Mouse (Mus musculus): ENCODE results near the gene Ntn4. TPM values are rescaled to one million over a fixed set of nuclear protein-coding genes. Genes with fewer than 3 reads are reported as not detected.

Gene Ntn4
- polyA plus RNA-seq, 1 experiment from 2014 or later: 1.6 TPM

DNA sequence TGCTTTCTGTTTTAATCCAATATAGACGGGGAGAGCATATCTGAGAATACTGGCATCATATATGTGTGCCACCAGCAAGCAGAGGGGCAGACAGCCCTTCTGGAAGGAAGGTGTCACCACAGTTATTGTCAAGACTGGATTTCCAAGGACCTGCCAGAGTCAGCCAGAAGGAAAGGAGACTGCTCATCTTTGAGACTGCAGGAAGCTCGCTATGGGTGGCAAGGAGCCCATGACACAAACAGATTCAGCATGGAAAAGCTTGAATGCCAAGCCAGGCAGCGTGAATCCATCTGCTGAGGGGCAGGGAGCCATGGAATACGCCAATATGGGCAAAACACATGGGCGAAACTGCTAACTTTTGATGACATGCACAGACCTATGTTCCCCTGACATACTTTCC, 6.9 kb upstream of the Ntn4 start:
- no peaks in the 10 kb centered on the region; the same call in 1 of the 2 replicates for H3K4me1 ChIP-seq (replicated peaks; ENCODE audit: control insufficient read depth, insufficient read depth, low read length)
- 67% methylated on average over 5 of the region's 5 CpGs for WGBS
- ATAC-seq: peak; percentile 83
- H3K27ac ChIP-seq (ENCODE audit: low read length): no peak overlapping the region
- H3K9ac ChIP-seq (replicated peaks; ENCODE audit: low read depth, low read length): no peak overlapping the region
- H3K9me3 ChIP-seq (ENCODE audit: control insufficient read depth, low read length): no peaks in the 10 kb centered on the region
- H3K4me3 ChIP-seq (replicated peaks; ENCODE audit: low read length): no peak overlapping the region
- no peak overlapping the region for H3K4me2 ChIP-seq (ENCODE audit: low read length)
- no peaks in the 10 kb centered on the region for H3K36me3 ChIP-seq (ENCODE audit: control insufficient read depth, insufficient read depth)
- 0 out of 2 replicates have a peak, but pooled peaks cover 2% of the 10 kb centered on the region for H3K27me3 ChIP-seq (replicated peaks; ENCODE audit: control insufficient read depth, insufficient read depth, low read length)

DNA sequence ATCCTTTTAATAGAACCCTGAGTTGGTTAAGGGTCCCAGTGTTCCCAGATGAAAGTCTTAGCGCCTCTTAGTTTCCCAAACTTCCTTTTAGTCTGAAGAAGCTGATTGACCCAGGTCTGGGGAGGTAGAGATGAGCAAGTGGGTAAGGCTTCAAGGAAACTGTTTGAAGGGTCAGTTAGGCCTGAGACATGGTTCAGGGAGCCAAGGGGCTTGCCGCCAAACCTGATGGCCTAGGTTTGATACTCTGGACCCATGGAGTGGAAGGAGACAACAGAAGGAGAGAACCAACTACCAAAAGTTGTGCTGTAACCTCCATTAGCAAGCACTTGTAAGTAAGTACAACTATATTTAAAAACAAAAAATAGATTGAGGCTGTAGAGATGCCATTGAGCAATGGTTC, 6.5 kb upstream of the Ntn4 start:
- Histone ChIP-seq H3K27ac (ENCODE audit: low read length) (no peak overlapping the region), H3K4me3 (replicated peaks; ENCODE audit: low read length) (no peak overlapping the region), H3K9me3 (ENCODE audit: control insufficient read depth, low read length) (no peaks in the 10 kb centered on the region), H3K36me3 (ENCODE audit: control insufficient read depth, insufficient read depth) (no peaks in the 10 kb centered on the region), H3K9ac (replicated peaks; ENCODE audit: low read depth, low read length) (no peak overlapping the region), H3K27me3 (replicated peaks; ENCODE audit: control insufficient read depth, insufficient read depth, low read length) (0 out of 2 replicates have a peak, but pooled peaks cover 2% of the 10 kb centered on the region), H3K4me2 (ENCODE audit: low read length) (no peak overlapping the region), H3K4me1 (replicated peaks; ENCODE audit: control insufficient read depth, insufficient read depth, low read length) (no peaks in the 10 kb centered on the region; the same call in 1 of the 2 replicates)
- 93% methylated on average over 2 of the region's 2 CpGs for WGBS
- ATAC-seq: no peak

DNA sequence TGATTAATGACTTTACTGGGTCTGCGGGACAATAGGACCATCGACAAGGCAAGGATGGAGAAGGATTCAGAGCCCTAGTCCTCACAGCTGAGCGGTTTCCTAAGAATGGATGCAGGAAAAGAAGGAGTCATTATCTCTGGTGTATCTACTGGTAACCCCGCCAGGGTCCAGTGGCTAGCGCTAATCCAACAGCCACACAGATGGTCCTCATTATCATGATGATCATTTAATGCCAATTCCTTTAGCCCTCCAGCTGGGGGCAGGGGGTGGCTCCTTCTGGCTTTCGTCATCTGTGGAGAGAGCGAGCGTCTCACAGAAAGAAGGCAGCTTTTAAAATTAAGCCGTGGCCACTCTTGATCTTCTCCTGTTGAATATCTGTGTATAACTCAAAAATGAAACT, 4.5 kb upstream of the Ntn4 start:
- Histone ChIP-seq H3K36me3 (ENCODE audit: control insufficient read depth, insufficient read depth) (no peaks in the 10 kb centered on the region), H3K9ac (replicated peaks; ENCODE audit: low read depth, low read length) (no peak overlapping the region), H3K4me1 (replicated peaks; ENCODE audit: control insufficient read depth, insufficient read depth, low read length) (peaks cover 12% of the 10 kb centered on the region), H3K27ac (ENCODE audit: low read length) (no peak overlapping the region), H3K4me2 (ENCODE audit: low read length) (no peak overlapping the region), H3K9me3 (ENCODE audit: control insufficient read depth, low read length) (no peaks in the 10 kb centered on the region), H3K4me3 (replicated peaks; ENCODE audit: low read length) (no peak overlapping the region), H3K27me3 (replicated peaks; ENCODE audit: control insufficient read depth, insufficient read depth, low read length) (no peaks in the 10 kb centered on the region)
- 37% methylated on average over 9 of the region's 9 CpGs for WGBS
- ATAC-seq: no peak

GRCm38 (mm10) chr10:93640953-93641820, 706 bp downstream of the Ntn4 start:
- H3K4me3 ChIP-seq (replicated peaks; ENCODE audit: low read length): peak overlapping the region; percentile 72
- peak overlapping the region; percentile 17; the same call in 1 of the 2 replicates for H3K27ac ChIP-seq (ENCODE audit: low read length)
- peaks cover 35% of the 10 kb centered on the region for H3K4me1 ChIP-seq (replicated peaks; ENCODE audit: control insufficient read depth, insufficient read depth, low read length)
- no peaks in the 10 kb centered on the region for H3K36me3 ChIP-seq (ENCODE audit: control insufficient read depth, insufficient read depth)
- H3K9me3 ChIP-seq (ENCODE audit: control insufficient read depth, low read length): no peaks in the 10 kb centered on the region
- WGBS: 0% methylated on average over 55 of the region's 73 CpGs
- peak overlapping the region; percentile 90 for H3K4me2 ChIP-seq (ENCODE audit: low read length)
- ATAC-seq: peak; percentile 68
- H3K9ac ChIP-seq (replicated peaks; ENCODE audit: low read depth, low read length): peak overlapping the region; percentile 87
- H3K27me3 ChIP-seq (replicated peaks; ENCODE audit: control insufficient read depth, insufficient read depth, low read length): peaks cover 4% of the 10 kb centered on the region; the same call in 1 of the 2 replicates

DNA sequence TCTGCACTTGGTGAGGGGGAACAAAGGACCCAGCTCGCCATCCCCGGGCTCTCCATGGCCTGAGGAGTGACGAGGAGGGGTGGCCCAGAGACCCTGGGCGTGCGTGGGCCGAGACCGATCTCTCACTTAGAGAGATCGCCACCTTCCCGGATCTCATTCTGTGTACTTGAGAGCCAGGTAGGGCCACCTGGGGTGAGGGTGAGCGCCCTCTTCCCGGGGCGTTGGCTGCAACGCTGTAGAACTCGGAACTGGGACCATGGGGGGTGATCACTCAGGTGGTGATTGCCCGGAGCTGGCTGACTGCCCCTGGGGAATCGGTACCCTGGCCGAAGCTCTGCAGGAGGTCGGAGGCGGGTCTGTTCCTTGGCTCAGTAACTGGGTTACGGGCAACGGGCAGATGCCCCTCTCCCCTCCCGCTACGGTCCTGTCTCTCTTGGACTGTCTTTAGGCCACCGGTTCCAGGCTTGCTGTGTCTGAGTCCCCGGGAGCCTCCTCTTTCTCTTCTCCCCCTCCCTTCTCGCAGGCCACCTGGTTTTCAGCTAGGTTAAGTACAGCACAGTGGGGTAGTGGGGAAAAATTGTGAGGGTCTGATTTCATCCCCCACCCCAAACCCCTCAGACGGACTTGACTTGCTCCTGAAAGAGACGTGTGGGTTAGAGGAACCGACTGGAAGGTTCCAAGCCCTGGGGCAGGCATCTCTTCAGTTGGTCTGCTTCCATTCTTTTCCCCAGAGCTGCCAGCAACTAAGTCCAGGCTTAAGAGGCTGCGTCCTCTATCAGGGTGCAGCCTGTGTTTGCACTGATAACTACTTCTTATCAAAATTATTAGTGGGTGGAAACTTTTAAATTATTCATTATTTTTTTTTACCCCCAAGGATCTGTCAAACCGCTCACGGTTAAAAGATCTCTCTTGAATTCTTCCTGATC, 1.6 kb downstream of the Ntn4 start:
- WGBS: 4% methylated on average over 32 of the region's 32 CpGs
- Histone ChIP-seq H3K27me3 (replicated peaks; ENCODE audit: control insufficient read depth, insufficient read depth, low read length) (peaks cover 4% of the 10 kb centered on the region; the same call in 1 of the 2 replicates), H3K4me3 (replicated peaks; ENCODE audit: low read length) (peak overlapping the region; percentile 72), H3K9me3 (ENCODE audit: control insufficient read depth, low read length) (no peaks in the 10 kb centered on the region), H3K27ac (ENCODE audit: low read length) (peak overlapping the region; percentile 12; the same call in 1 of the 2 replicates), H3K4me2 (ENCODE audit: low read length) (peak overlapping the region; percentile 90), H3K9ac (replicated peaks; ENCODE audit: low read depth, low read length) (peak overlapping the region; percentile 87), H3K36me3 (ENCODE audit: control insufficient read depth, insufficient read depth) (no peaks in the 10 kb centered on the region), H3K4me1 (replicated peaks; ENCODE audit: control insufficient read depth, insufficient read depth, low read length) (peaks cover 35% of the 10 kb centered on the region)
- ATAC-seq: peak; percentile 49

- 17% methylated on average over 8 of the region's 8 CpGs for WGBS
- Histone ChIP-seq H3K9me3 (ENCODE audit: control insufficient read depth, low read length) (no peaks in the 10 kb centered on the region), H3K36me3 (ENCODE audit: control insufficient read depth, insufficient read depth) (no peaks in the 10 kb centered on the region), H3K27me3 (replicated peaks; ENCODE audit: control insufficient read depth, insufficient read depth, low read length) (peaks cover 4% of the 10 kb centered on the region; the same call in 1 of the 2 replicates), H3K4me3 (replicated peaks; ENCODE audit: low read length) (no peak overlapping the region), H3K4me1 (replicated peaks; ENCODE audit: control insufficient read depth, insufficient read depth, low read length) (peaks cover 35% of the 10 kb centered on the region), H3K9ac (replicated peaks; ENCODE audit: low read depth, low read length) (no peak overlapping the region), H3K4me2 (ENCODE audit: low read length) (peak overlapping the region; percentile 90), H3K27ac (ENCODE audit: low read length) (no peak overlapping the region)
- no peak for ATAC-seq
Observed at GRCm38 (mm10) chr10:93642897-93643296, 2.4 kb downstream of the Ntn4 start.

DNA sequence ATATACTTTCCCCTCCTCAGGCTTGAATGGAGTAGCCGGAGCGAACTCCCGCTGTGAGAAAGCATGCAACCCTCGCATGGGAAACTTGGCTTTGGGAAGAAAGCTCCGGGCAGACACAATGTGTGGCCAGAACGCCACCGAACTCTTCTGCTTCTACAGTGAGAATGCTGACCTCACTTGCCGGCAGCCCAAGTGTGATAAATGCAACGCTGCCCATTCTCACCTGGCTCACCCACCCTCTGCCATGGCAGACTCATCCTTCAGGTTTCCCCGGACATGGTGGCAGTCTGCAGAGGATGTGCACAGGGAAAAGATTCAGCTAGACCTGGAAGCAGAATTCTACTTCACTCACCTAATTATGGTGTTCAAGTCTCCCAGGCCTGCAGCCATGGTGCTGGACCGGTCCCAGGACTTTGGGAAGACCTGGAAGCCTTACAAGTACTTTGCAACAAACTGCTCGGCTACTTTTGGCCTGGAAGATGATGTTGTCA, 4.0 kb downstream of the Ntn4 start:
- H3K4me3 ChIP-seq (replicated peaks; ENCODE audit: low read length): no peak overlapping the region
- H3K9ac ChIP-seq (replicated peaks; ENCODE audit: low read depth, low read length): no peak overlapping the region
- H3K27me3 ChIP-seq (replicated peaks; ENCODE audit: control insufficient read depth, insufficient read depth, low read length): peaks cover 4% of the 10 kb centered on the region; the same call in 1 of the 2 replicates
- H3K4me2 ChIP-seq (ENCODE audit: low read length): no peak overlapping the region
- no peaks in the 10 kb centered on the region for H3K36me3 ChIP-seq (ENCODE audit: control insufficient read depth, insufficient read depth)
- H3K9me3 ChIP-seq (ENCODE audit: control insufficient read depth, low read length): no peaks in the 10 kb centered on the region
- WGBS: 68% methylated on average over 12 of the region's 12 CpGs
- ATAC-seq: no peak
- H3K4me1 ChIP-seq (replicated peaks; ENCODE audit: control insufficient read depth, insufficient read depth, low read length): peaks cover 34% of the 10 kb centered on the region
- no peak overlapping the region for H3K27ac ChIP-seq (ENCODE audit: low read length)

DNA sequence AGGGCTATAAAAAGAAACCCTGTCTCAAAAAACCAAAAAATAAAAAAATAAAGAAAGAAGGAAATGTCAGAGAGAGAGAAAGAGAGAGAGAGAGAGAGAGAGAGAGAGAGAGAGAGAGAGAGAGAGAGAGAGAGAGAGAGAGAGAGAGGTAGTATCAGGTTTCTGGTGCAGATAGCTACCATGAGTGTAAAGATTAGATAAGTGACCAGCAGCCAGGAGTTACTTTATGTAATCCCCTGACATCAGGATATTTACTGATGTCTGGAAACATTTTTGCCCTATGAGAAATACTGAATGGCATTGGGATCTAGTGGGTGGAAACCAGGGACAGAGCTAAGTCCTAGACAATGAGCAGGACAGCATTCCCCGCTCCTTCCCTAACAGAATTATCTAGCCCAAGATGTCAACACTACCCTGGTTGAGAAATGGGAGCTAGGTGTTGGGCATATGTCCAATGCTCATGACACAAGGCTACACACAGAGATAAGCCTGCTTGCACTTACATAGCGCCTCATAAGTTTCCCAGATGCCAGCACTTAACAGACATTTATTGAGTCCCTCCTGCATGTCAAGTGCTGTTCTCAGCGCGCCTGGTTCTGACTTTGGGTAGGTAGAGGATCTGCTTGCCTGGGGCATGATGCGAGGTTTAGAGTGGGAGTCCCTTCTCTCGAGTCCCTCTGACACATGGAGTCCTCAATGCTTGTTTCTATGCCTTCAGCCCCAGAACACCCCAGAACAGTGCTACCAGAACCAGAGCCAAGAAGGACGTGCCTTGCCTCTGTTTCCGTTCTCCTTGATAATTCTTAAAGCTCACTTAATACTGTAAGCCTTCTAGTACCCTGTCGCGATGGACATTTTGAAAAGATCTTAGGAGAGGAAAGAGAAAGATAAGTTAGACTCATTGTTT, 7.4 kb downstream of the Ntn4 start:
- H3K4me2 ChIP-seq (ENCODE audit: low read length): no peak overlapping the region

More for the DNA sequence above, 7.4 kb downstream of the Ntn4 start:
- Histone ChIP-seq H3K27me3 (replicated peaks; ENCODE audit: control insufficient read depth, insufficient read depth, low read length) (peaks cover 4% of the 10 kb centered on the region; the same call in 1 of the 2 replicates), H3K27ac (ENCODE audit: low read length) (no peak overlapping the region), H3K9me3 (ENCODE audit: control insufficient read depth, low read length) (no peaks in the 10 kb centered on the region), H3K36me3 (ENCODE audit: control insufficient read depth, insufficient read depth) (no peaks in the 10 kb centered on the region), H3K4me3 (replicated peaks; ENCODE audit: low read length) (no peak overlapping the region), H3K4me1 (replicated peaks; ENCODE audit: control insufficient read depth, insufficient read depth, low read length) (peaks cover 9% of the 10 kb centered on the region), H3K9ac (replicated peaks; ENCODE audit: low read depth, low read length) (no peak overlapping the region)
- 91% methylated on average over 10 of the region's 10 CpGs for WGBS
- no peak for ATAC-seq

Data from forebrain, embryonic 16.5 days (tissue).